Mouse (Mus musculus): ENCODE data around the gene Pmf1.

The Pmf1 gene

DNA sequence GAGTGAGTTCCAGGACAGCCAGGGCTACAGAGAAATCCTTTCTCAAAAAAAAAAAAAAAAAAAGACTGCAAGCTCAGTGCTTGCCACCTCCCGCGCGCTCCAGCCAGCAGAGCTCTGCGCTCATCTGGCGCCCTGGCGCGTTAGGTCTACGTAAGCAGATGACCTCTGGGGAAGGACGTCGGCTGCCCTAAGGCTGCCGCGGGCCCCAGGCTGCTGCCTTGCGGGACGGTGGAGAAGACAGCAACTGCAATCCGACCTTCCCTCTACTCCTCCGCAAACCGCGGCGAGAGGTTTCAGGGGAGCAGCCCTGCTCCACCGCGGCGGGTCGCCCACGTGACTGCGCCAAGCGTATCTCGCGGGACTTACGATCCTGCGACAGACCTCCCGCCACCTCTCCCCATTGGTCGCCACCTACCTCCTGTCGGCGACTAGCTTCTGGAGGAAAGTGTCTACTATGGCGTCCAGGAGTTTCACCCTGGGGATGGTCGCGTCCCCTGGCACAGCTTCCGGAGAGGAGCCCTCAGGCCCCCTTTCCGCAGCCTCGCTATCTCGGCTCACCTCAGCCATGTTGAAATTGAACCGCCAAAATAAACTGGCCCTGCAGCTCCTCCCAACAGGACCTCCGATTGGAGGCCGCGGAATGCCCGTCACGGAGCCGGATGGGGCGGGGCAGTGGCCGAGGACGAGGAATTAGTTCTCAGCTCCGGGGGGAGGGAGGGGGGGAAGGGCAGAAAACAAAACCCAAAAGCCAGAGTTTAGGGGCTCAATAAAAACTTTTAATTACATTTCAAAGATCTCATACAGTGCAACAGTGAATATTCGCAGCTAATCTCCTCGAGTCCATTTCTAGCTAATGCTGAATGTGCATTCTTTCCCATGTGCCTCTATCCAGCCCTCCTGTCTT is at the start of gene Pmf1:
Pmf1 (minus strand) TSS at position 591 of the 904 bp plus-strand sequence.
- Histone ChIP-seq H3K27me3 (ENCODE audit: control insufficient read depth, insufficient read depth, low read length, poor library complexity, severe bottlenecking) (no peaks in the 10 kb centered on the region), H3K36me3 (ENCODE audit: control insufficient read depth, insufficient read depth, low read length, poor library complexity, severe bottlenecking) (no peaks in the 10 kb centered on the region)
- DNase-seq (ENCODE audit: low read depth, low spot score), result peak; percentile 92

GRCm38 (mm10) chr3:88458778-88459219 is 48.7 kb upstream of the Pmf1 start:
- no peak for DNase-seq (ENCODE audit: low read depth, low spot score)
- H3K27me3 ChIP-seq (ENCODE audit: control insufficient read depth, insufficient read depth, low read length, poor library complexity, severe bottlenecking), result no peaks in the 10 kb centered on the region

GRCm38 (mm10) chr3:88456746-88457532 is 46.8 kb upstream of the Pmf1 start:
- Histone ChIP-seq H3K36me3 (ENCODE audit: control insufficient read depth, insufficient read depth, low read length, poor library complexity, severe bottlenecking) (no peaks in the 10 kb centered on the region), H3K27me3 (ENCODE audit: control insufficient read depth, insufficient read depth, low read length, poor library complexity, severe bottlenecking) (no peaks in the 10 kb centered on the region)
- peak; percentile 11 for DNase-seq (ENCODE audit: low read depth, low spot score)

More at GRCm38 (mm10) chr3:88458778-88459219, 48.7 kb upstream of the Pmf1 start:
- H3K36me3 ChIP-seq (ENCODE audit: control insufficient read depth, insufficient read depth, low read length, poor library complexity, severe bottlenecking), result no peaks in the 10 kb centered on the region

DNA sequence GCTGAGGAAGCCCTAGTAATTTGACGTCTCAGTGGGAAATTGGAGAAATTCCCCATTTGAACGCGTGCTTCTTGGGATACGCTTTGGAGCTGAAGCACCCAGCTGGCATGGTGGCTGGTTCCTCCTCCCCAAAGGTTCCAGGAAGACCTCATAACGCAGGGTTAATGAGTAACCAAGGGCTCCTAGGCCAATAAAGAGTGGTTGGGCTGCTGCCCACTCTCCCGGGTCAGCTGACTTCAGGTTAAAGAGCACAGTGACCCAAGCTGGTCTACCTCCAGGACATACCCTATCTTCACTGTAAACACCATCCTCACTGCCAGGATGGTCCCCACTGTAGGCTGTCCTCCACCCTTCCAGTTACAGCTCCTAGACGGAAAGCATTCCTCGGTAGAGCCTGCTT is 46.2 kb upstream of the Pmf1 start:
- H3K27me3 ChIP-seq (ENCODE audit: control insufficient read depth, insufficient read depth, low read length, poor library complexity, severe bottlenecking), result no peaks in the 10 kb centered on the region
- DNase-seq (ENCODE audit: low read depth, low spot score), result no peak
- H3K36me3 ChIP-seq (ENCODE audit: control insufficient read depth, insufficient read depth, low read length, poor library complexity, severe bottlenecking), result no peaks in the 10 kb centered on the region

GRCm38 (mm10) chr3:88455588-88456264 is 45.6 kb upstream of the Pmf1 start:
- no peak for DNase-seq (ENCODE audit: low read depth, low spot score)
- H3K36me3 ChIP-seq (ENCODE audit: control insufficient read depth, insufficient read depth, low read length, poor library complexity, severe bottlenecking), result no peaks in the 10 kb centered on the region
- no peaks in the 10 kb centered on the region for H3K27me3 ChIP-seq (ENCODE audit: control insufficient read depth, insufficient read depth, low read length, poor library complexity, severe bottlenecking)

- no peaks in the 10 kb centered on the region for H3K36me3 ChIP-seq (ENCODE audit: control insufficient read depth, insufficient read depth, low read length, poor library complexity, severe bottlenecking)
- DNase-seq (ENCODE audit: low read depth, low spot score), result no peak
- H3K27me3 ChIP-seq (ENCODE audit: control insufficient read depth, insufficient read depth, low read length, poor library complexity, severe bottlenecking), result no peaks in the 10 kb centered on the region
These were observed 44.8 kb upstream of the Pmf1 start for GRCm38 (mm10) chr3:88454762-88455587.

DNA sequence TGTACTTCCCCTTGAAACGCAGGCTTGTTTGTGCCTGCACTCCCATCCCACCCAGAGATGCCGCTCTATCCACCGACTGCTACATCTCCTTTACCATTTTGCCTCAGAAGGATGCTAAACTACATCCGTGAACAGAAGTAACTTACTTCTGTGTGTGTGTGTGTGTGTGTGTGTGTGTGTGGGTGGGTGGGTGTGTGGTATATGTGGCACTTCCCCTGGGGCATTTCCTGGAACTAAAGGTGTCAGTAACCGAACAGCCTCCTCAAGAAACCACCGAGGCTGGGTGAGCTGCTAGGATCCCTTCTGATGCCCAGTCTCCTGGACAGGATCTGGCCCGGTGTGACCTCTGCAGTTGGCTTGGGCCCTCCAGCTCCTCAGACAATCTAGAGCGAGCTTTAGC is 43.9 kb upstream of the Pmf1 start:
- peak; percentile 72 for DNase-seq (ENCODE audit: low read depth, low spot score)
- no peaks in the 10 kb centered on the region for H3K36me3 ChIP-seq (ENCODE audit: control insufficient read depth, insufficient read depth, low read length, poor library complexity, severe bottlenecking)
- H3K27me3 ChIP-seq (ENCODE audit: control insufficient read depth, insufficient read depth, low read length, poor library complexity, severe bottlenecking), result no peaks in the 10 kb centered on the region

GRCm38 (mm10) chr3:88453369-88453768 is 43.2 kb upstream of the Pmf1 start:
- H3K36me3 ChIP-seq (ENCODE audit: control insufficient read depth, insufficient read depth, low read length, poor library complexity, severe bottlenecking), result no peaks in the 10 kb centered on the region
- no peak for DNase-seq (ENCODE audit: low read depth, low spot score)

GRCm38 (mm10) chr3:88452716-88453115 is 42.6 kb upstream of the Pmf1 start:
- Histone ChIP-seq H3K36me3 (ENCODE audit: control insufficient read depth, insufficient read depth, low read length, poor library complexity, severe bottlenecking) (no peaks in the 10 kb centered on the region), H3K27me3 (ENCODE audit: control insufficient read depth, insufficient read depth, low read length, poor library complexity, severe bottlenecking) (no peaks in the 10 kb centered on the region)
- DNase-seq (ENCODE audit: low read depth, low spot score), result no peak

More at GRCm38 (mm10) chr3:88453369-88453768, 43.2 kb upstream of the Pmf1 start:
- H3K27me3 ChIP-seq (ENCODE audit: control insufficient read depth, insufficient read depth, low read length, poor library complexity, severe bottlenecking), result no peaks in the 10 kb centered on the region

DNA sequence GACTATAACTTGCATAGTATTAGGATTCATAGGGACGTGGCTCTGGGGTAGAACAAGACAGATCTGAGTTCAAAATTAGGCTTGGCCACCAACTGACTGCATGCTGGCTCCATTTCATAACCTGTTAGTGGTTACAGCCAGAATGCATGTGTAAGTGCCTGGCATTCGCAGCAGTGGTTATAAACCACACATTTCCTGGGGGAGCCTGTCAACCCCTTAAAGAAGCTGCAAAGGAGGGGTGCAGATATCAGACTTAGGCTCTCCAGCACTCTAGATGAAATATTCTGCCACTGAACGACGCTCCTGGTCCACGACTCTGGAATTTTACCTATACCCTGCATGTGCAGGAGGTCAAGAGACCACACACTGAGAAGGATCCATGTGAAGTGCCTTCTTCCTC is 42.1 kb upstream of the Pmf1 start:
- no peak for DNase-seq (ENCODE audit: low read depth, low spot score)
- H3K36me3 ChIP-seq (ENCODE audit: control insufficient read depth, insufficient read depth, low read length, poor library complexity, severe bottlenecking), result no peaks in the 10 kb centered on the region
- H3K27me3 ChIP-seq (ENCODE audit: control insufficient read depth, insufficient read depth, low read length, poor library complexity, severe bottlenecking), result no peaks in the 10 kb centered on the region

DNA sequence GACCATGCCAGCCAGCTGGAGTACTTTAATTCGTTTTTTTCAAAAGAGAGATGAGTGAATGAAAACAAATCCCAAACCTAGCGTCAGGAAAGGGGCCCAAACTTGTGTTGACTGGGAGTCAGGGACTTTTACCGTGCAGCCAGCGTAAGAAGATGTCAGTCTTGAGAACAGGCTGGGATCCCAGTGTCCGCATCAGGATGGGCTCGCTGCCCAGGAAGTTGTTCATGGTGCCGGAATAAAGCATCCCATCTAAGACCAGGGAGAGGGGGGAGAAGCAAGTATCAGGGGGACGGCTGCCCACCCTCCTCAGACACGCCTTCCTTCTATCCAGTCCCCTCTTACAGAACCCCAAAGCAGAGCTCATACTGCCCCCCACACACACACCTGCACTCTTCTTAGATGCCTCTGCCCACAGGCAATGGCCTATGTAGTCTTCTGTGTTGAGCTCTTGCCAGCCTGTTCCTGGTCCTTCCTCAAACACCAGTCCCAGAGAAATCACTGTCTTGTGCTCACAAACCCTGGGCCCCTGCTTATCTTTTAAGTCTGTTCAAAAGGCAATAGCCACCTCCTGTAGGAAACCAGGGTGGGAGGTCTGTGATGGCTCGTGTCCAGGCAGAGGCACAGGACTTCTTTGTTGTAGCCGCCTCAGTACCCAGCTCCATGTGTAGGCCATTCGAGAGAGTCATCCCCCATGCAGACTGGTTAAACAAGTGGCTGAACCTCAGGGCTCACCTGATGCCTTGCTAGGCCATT is 40.4 kb upstream of the Pmf1 start:
- H3K27me3 ChIP-seq (ENCODE audit: control insufficient read depth, insufficient read depth, low read length, poor library complexity, severe bottlenecking), result no peaks in the 10 kb centered on the region
- no peak for DNase-seq (ENCODE audit: low read depth, low spot score)

DNA sequence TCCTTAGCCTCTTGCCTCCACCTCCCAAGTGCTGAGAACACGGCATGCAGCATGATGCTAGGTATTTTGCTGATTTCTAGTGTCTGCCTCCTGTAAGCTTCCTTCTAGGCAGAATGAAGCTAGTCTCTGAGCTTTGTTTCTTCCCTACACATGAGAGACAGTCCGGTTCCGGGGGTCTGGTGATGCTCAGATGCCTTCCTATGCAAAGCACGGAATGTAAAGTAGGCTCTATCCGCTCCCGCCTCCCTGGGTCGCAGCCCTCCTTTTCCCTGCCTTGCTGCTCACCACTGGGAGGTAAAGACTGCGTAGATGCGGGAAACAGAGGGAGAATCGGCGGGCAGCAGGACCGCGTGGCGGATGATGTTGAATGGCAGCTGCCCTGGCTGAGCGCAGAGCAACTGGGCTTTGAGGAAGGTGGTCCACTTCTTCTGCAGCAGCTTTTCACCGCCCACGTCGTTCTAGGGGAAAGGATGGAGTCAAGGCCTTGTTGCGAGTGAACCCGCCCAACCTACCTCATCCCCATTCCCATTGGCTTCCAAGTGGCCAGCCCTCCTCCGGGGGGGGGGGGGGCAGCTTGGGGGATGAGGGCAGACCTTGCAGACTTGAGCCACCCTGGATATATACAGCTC is 39.4 kb upstream of the Pmf1 start:
- no peaks in the 10 kb centered on the region for H3K27me3 ChIP-seq (ENCODE audit: control insufficient read depth, insufficient read depth, low read length, poor library complexity, severe bottlenecking)
- DNase-seq (ENCODE audit: low read depth, low spot score), result no peak
- no peaks in the 10 kb centered on the region for H3K36me3 ChIP-seq (ENCODE audit: control insufficient read depth, insufficient read depth, low read length, poor library complexity, severe bottlenecking)

More for the DNA sequence above, 40.4 kb upstream of the Pmf1 start:
- H3K36me3 ChIP-seq (ENCODE audit: control insufficient read depth, insufficient read depth, low read length, poor library complexity, severe bottlenecking), result no peaks in the 10 kb centered on the region

DNA sequence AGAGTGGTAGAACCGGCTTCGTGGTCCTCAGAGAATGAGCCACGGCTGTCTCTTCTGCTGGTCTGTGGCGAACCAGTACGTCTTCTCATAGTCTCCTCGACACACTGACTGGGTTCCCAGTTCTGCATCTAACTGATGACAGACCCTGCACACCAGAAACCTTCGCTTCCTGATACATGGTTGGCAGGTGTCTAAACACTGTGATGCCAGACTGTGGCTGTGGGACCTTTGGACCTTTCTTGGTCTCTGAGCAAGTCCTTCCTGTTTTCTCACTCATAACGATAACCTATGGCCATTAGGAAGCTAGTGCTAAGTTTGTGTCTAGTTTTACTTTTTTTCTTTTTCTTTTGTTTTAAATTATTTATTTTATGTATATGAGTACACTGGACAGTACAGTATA is 38.3 kb upstream of the Pmf1 start:
- Histone ChIP-seq H3K27me3 (ENCODE audit: control insufficient read depth, insufficient read depth, low read length, poor library complexity, severe bottlenecking) (no peaks in the 10 kb centered on the region), H3K36me3 (ENCODE audit: control insufficient read depth, insufficient read depth, low read length, poor library complexity, severe bottlenecking) (no peaks in the 10 kb centered on the region)
- DNase-seq (ENCODE audit: low read depth, low spot score), result no peak
